Mouse (Mus musculus) right cerebral cortex, postnatal 25 days (tissue): Measurements from ENCODE around the gene Bag5.
"Not testable (repeated sequence)": the region's sequence is repeated elsewhere in the genome, so short reads cannot be mapped to it uniquely, and the experiment has no call there.

Source experiments
- DNase-seq: peaks from one replicate; pipeline ENCODE4 v3.0.0; 2022

The Bag5 gene

DNA sequence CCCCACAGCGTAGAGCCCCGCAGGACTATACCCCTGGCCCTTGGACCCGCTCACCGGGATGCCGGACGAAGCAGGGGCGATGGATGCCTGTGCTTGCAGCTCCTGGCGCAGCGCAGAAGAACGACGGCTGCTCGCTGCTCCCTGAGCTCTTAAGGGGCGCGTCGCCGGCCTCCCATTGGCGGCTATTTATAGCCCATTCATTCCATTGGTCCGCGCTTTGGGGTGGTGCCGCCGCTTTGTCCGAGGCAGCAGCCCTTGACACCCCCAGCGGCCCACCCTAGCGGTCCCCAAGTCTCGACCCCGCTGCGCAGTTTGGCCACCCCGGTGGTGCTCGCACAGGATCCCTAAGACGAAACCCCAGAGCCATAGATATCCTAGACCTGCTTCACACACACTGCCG is 40.9 kb downstream of the Bag5 start, which contains the start of gene Ckb:
Ckb (minus strand) TSS at position 163 of the 400 bp plus-strand sequence.
- peak; percentile 93 for DNase-seq

DNA sequence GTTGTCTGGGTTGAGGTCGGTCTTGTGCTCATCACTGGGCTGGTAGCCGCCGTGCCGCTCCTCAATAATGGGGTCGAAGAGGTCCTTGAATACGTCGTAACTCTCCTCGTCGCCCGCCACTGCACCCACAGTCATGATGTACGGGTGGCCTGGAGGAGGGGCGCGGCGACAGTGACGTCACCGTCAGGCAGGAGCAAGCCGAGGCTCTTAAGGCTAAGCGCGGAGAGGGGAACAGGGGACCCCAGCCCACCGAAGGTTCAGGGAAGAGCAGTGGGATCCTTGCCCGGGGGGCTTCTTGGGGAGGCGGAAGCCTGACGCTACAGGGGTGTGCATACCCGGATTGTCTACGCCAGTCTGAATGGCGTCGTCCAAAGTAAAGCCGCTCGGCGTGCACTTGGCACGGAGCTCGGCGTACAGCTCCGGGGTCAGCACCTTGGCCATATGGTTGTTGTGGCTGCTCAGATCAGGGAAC is 41.6 kb downstream of the Bag5 start:
- DNase-seq: peak; percentile 82

DNA sequence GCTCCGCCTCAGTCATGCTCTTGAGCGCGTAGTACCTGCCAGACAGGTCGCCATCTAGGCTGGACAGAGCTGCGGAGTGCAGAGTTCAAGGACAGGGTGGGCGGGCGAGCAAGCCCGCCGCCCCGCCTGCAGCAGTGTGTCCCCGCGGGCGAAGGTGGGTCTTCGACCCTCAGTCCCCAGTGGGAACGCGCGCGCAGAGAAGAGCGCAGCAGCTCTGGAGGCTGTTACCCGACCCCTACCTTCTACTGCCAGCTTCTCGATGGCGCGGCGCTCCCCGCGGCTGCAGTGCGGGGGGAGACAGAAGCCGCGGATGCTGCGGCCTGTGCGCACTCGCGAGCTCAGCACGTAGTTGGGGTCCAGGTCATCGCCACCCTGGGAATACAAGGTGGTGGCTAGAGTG is 42.1 kb downstream of the Bag5 start:
- DNase-seq: no peak

DNA sequence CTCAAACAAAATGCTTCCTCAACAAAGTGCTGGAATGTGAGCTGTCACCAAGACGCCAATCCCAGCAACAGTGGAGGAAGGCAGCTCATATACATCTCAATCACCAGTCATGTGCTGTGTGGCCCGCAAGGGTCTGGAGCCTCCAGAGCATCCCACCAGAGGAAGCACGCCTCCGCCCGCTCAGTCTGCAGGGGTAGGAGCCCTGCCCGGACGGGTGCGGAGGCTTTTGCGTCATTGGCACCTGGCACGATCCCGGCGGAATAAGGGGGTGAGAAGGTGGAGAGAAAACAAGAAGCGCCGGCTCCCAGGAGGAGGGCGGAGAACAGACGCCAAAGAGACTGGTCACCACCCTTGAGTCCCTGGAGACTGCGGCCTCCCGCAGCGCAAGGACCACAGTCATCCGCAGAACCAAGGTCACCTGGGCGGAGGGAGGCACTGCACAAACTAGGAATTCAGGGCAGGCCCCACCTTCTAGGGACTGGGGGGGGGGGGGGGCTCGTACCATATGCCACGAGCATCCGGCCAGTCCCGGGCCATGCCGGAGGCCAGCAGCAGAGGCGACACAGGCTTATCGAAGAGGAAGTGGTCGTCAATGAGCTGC is 42.6 kb downstream of the Bag5 start:
- peak; percentile 78 for DNase-seq

DNA sequence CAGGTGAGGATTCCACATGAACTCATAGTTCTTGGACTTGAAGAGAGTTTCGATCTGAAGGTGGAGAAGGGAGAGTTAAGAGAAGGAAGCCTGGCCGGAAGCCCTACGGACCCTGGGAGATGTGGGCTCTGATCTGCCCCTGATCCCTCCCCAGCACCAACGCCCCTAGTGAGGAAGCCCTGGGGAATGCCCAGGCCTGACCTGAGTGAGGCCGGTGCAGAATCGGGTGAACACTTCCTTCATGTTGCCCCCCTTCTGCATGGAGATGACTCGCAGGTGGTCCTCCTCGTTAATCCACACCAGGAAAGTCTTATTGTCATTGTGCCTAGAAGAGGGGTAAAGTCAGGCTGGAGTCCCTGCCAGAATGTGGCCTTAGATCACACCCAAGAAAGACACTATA is 43.1 kb downstream of the Bag5 start:
- no peak for DNase-seq

DNA sequence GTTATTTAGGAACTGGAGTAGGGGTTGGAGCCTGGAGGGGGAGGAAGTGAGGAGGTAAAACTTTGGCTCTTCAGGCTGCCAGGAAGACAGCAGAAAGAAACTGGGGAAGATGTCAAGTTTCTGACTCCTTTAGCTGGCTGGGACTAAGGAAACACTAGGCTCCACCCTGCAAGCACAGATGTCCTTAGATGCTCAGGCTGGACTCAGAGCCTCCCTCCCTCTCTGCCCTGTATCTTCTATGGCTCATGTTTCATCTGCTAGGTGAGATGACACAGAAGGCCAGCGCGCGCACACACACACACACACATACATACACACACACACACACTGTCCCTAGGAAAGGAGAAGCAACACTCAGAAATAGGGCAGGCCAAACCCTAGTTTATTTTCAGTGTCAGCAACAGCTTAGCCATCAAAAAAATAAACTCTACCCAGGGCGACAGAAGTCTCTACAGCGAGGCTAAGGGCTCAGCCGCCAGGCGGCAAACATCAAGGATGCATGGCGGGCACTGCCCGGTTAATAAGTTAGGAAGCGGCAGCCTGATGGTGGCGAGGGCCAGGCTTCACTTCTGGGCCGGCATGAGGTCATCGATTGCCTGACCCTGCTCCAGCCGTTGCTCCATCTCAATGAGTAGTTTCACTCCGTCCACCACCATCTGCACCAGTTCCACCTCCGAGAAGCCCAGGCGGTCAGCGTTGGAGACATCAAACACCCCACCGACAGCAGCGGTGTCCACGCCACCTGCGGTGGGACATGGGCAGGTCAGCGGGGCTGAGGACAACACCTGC is 43.9 kb downstream of the Bag5 start:
- DNase-seq: peak; percentile 29

DNA sequence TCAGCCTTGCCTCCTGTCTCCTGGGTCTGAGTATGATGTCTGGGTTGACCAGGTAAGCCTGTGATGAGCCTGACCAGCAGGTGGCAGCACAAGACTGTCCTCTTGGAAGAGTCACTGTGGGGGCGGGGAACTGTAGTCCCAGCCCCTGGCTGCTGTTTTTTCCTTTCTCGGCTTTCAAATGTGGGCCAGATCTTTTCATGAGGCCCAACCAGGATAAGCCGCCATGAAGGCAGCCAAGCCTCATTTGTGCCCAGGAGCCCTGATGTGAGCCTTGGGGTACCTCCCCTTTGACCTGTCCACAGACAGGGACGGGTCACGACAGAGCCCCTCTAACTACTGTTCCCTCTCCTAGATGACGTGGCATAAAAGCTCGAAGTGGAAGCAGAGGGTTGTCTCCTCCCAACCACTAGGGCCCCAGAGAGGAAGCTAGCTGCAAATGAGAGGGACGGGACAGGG is 44.6 kb downstream of the Bag5 start:
- peak; percentile 90 for DNase-seq

DNA sequence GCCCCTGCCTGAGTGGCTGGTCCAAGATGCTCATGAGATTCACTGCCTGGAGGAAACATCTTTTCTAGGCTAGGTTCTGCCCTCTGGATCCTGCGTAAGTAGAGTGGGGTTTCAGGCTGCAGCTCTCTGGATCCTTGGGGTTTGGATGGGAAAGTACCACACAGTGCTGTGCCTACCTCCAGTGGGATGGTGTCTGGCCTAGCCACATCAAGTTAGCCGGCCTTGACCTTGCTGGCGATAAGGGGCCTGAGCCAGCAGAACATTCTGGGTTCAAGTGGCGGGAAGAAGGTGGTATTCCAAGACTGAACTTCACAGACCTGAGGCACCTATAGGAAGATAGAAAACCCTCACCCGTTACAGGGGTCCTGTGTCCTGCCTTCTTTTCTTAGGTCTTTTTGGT is 45.6 kb downstream of the Bag5 start:
- no peak for DNase-seq

DNA sequence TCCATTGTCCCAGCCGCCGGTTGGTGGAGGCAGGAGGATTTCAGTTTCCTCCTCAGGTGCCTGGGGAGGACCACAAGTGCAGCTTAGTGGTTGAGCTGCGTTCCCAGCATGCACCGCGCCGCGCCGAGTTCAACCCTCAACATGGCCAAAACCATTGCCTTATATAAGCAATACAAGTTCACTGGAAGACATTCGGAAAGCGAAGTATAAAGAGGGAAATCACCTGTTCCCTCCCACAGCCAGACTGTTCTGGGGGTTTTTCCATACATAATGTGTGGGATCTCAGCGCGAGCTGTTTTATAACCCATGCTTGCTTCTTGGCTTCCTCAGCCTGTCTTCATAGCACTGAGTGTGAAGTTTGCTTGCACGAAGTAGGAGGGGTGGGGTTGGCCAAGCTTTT is 46.7 kb downstream of the Bag5 start:
- peak; percentile 83 for DNase-seq

DNA sequence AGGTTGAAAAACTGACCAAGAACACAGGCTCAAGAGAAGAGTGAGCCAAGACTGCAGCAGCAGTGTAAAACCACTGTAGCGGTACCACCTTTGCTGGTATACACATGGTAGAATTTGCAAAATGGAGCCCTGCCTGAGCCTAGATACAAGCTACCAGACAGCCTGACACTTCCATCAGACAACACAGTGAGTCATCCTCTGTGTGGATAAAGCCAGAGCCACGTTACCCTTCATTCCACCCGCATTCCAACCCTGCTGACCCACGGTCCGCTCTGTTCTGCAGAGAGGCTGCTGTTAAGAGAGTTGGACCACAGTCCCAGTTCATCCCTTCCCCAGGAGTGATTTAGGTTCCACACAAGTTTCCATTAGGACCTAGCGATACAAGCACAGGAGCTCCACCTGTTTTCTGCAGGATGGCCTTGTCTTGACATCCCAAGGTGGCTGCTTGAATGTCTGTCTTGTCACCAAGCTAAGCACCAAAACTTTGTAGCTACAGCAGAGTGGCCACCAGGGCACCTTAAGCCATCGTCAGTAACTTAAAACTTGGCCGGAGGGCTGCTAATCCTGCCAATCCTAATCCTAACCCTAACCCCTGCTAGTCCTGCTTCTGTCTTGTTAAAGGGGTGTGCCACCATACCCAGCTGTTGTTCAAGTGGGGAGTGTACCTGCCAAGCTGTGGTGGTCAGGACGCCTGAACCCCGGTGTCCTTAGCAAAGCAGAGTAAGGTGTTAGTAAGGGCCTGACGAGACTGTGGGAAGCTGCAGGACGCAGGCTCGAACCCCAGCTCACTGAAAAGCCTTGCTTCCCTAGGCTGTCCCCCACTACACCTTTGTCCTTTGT is 47.8 kb downstream of the Bag5 start:
- no peak for DNase-seq

DNA sequence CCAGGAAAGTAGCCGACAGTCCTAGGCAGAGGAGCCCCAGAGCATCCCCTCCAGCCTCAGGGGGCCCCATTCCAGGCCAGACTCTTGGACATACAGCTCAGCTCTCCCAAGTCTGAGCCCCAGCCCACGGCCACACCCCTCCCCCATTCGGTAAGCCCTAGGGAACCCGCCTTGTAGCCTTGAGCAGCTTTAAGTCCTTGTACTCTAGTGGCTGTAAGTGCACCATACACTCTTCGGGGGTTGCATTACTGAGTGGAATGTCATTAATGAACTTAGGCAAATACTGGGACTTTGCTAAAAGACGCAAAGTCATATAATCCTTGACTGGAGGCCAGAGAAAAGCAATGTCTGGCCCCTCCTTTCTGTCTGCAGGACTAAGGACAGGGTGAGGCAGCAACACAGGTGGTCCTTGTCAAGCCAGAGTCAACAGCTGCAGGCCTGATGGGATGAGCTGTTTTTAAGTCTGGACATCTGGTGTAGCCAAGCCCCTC is 48.9 kb downstream of the Bag5 start:
- no peak for DNase-seq

DNA sequence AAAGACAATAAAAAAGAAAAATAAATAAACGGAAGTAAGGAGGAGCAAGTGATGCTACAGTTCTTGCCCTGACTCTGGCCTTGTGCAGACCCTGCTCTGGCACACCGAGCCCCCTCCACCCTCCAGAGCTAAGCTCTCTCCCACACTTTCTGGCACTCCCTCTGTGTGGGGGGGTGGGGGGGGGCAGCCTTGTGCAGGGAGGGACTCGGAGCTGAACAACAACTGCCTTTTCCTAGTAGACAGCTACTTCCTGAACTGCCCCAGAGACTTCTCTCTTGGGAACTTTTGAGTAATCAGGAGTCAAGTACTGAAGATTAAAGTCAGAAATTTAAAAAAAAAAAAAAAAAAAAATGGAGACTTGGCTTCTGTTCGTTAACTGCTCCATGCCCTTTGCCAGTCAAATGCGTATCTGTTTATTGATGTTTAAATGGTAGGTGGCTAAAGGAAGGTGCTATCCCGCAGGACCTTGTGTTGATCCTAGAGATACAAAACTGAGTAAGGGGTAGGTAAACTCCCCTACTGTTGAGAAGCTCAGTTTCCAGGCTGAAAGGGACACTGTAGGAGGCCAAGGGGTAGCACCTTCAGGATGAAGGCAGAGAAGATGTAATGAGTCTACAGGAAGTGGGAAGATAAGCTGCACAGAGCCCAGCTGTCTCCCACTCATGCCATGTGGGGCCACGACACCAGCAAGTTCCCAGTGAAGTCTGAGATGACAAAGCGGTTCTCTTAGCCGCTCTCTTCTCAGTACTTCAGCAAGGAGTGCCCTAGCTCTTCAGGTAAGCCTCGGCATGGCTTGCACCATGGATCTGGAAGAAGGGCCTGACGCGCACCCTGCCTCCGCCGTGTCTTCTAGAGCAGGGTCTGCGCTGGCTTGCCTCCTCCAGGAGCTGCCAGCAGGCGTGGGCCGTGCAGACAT is 49.6 kb downstream of the Bag5 start:
- no peak for DNase-seq

DNA sequence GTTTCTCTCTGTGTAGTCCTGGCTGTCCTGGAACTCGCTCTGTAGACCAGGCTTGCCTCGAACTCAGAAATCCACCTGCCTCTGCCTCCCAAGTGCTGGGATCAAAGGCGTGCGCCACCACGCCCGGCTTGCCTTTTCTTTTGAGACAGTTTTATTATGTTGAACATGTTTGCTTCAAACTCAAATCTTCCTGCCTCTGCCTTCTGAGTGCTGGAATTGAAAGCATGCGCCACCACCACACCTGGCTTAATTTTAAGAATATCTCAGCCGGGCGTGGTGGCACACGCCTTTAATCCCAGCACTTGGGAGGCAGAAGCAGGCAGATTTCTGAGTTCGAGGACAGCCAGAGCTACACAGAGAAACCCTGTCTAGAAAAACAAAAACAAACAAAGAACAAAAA is 51.5 kb downstream of the Bag5 start:
- not testable (repeated sequence) for DNase-seq

DNA sequence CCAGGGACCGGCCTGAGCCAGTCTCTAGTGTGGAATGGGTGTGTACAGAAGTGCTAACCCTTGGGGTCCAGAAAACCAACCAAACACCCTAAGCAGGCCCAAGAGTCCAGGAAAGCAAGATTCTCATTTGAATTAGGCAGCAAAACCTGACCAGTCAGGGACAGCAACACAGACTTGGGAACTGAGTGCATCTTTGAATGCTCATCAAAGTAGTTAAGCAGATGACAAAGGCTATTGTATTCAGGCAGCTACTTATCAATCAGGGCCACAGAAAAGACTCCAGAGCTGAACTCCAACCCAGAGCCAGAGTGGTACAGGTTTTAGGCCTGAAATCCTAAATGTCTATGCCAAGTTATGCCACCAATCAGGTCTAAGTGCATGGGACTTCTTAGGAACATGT is 52.4 kb downstream of the Bag5 start:
- DNase-seq: no peak
